Mouse (Mus musculus) erythroblast, embryonic 14.5 days (primary cell): ENCODE measurements around the gene Madd.

Source experiments
- GATA1 ChIP-seq: IDR thresholded peaks from 2 replicates; pipeline ENCODE4 v1.6.1; 2012; ENCODE audit warnings: low read length, inconsistent platforms, mixed read lengths
- TAL1 ChIP-seq: IDR thresholded peaks from 3 replicates; pipeline ENCODE4 v1.6.1; 2012; ENCODE audit warnings: low read length, inconsistent platforms, mixed read lengths

- TF ChIP-seq GATA1: no peak
- no peak for TF ChIP-seq TAL1
Measured at GRCm38 (mm10) chr2:91180706-91181105, 2.9 kb downstream of the Madd start.
